Mouse (Mus musculus): ENCODE data around the gene Nrg3.

The Nrg3 gene

DNA sequence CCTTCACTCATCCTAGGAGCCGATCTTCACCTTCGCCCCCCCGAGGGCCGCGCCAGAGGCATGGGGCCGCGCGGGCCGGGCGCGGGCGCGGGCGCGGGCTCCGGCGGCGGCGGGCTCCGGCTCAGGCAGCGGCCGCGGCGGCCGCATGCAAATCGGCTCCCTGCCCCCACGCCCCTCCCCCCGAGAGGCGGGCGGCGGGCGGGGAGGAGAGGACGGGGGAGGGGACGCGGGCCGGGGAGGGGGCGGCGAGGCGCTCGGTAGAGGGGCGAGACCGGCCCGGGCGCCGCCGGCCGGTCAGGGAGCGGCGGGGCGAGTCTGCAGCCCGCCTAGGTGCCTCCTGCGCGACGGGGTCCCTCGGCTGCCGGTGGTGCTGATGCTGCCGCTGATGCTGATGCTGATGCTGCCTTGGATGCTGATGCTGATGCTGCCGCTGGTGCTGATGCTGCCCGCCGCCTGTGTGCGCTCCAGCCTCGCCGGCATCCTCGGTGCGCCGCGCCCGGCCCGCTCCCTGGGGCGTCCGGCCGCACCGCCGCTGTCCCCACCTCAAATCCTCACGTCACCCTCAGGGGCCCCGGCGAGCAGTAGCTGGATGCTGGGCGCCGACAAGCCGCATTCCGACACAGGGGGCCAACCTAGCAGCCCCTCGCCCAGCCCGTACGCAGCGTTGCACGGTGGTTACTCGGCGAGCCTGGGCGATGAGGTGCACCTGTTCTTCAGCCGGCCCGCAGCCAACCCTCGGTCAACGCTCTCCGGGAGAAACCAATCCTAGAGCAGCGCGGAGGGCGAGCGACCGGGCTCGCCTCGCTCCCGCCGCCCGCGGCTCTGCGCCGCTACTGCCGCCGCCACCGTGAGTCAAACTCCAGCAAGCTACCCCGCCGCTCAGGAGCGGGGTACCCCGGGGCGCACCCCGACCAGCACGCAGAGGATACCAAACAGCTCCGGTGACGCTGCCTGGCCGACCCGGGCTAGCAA, at the start of gene Nrg3:
Gene Nrg3 (minus strand): TSS at position 299 of the 972 bp plus-strand sequence.
- DNase-seq = peak; percentile 82

DNA sequence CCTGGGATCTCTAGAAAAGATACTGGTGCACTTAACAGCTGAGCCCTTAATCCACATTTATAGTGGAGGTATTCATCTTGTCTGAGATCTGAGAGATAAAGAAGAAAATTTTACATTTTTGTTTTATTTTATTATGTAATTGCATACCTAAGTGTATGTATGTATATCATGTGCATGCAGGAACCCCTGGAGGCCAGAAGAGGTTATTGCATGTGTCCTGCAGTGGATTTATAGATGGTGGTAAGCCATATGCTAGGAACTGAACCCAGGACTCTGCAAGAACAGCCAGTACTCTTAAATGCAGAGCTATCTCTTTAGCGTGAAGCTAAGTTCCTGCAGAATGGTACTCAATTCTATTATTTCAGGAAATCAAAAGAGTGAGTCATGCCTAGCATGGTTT, 36.1 kb upstream of the Nrg3 start:
- no peak for DNase-seq

DNA sequence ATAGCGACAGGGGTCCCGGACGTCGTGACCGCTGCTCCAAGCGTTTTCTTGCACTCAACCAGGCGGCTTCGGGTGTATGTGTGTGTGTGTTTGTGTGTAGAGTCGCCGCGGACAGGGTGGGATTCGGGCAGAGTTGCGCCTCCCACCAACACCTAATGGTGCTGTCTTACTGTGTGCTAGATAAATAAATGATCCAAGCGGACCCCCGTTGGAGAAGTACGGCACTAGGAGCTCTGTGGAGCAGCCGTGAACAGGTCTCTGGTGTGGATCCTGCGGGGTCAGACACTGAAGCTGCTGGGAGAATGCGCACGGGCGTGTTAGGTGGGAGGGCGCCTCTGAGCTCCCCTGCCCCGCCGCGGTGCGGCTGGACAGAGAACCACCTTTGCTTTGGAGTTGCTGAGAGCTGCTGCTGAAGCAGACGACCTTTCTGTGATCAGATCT, 903 bp upstream of the Nrg3 start:
- no peak for DNase-seq

- DNase-seq = peak; percentile 53
Measured at GRCm38 (mm10) chr14:39472146-39472751, 639 bp downstream of the Nrg3 start.

DNA sequence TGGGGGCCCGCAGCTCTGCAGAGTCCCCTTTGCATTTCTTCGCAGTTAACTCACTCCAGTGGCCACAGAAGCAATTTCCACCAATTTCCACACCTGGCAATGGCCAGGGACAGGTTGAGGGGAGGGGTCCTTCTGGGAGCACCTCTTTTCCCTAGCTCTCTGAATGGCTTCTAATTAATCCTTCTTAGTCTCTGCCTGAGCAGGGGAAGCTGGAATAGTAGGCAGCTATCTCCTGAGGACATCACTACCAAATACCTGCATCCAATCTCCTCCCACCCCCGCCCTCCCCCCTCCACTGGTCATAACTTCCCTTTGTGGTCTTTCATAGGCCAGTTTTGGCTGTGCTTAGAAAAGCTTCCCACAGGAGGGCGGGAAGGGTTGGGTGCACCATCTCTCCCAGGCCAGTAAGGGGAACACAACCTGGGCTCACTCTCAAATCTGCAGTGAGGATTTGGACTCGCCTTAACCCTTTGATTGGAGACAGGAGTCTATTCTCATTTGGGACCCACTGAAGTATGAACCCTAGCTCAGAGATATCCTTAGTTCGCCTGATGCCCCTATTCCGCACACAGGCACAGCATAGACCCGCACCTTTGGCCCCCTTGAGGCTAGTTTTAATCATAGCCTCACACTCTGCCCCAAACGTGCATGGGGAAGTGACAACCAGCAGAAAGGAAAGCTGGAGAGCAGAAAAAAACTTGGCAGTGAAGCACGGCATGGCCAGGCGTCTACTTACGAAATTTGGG, 1.5 kb downstream of the Nrg3 start:
- DNase-seq = peak; percentile 63

- DNase-seq = no peak
Measured at GRCm38 (mm10) chr14:39445501-39445900, 27.4 kb downstream of the Nrg3 start.

DNA sequence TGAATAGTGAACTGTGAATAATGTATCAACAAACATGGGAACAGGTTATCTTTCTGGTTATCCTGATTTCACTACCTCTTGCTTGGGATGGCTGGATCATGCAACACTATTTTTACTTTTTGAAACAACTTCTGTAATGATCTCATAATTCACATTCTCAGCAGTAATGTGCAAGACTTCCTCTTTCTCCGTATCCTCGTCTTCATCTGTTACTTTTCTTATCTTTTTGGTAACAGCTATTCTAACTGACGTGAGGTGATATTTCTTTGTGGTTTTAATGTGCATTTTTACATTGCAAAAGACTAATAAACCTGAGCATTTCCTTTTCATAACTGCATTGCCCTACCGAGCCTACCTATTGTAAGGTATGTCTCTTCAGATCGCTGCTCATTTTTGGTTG, 44.4 kb downstream of the Nrg3 start:
- DNase-seq = no peak

- no peak for DNase-seq
Measured at GRCm38 (mm10) chr14:39421874-39422273, 51.0 kb downstream of the Nrg3 start.

- peak; percentile 2 for DNase-seq
Measured at GRCm38 (mm10) chr14:39413270-39413669, 59.6 kb downstream of the Nrg3 start.

GRCm38 (mm10) chr14:39386845-39387244, 86.0 kb downstream of the Nrg3 start:
- no peak for DNase-seq

DNA sequence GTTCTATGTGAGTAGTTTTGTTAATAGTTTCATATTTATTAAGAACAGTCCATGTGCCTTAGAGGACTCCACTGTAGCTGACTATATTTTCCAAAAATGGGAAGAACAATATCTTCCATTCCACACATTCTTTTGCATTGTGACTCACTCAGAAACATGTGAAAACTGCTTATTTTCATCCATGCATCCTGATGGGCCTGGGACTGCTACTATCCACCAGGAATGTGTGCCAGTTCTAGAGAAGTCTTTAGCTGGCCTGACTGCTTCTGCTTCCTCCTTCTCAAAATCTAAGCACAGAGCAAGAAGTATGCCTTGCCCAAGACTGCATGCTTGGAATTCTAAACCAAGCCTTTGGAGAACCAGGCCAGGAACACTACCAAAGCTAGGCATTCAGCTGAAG, 91.6 kb downstream of the Nrg3 start:
- no peak for DNase-seq

DNA sequence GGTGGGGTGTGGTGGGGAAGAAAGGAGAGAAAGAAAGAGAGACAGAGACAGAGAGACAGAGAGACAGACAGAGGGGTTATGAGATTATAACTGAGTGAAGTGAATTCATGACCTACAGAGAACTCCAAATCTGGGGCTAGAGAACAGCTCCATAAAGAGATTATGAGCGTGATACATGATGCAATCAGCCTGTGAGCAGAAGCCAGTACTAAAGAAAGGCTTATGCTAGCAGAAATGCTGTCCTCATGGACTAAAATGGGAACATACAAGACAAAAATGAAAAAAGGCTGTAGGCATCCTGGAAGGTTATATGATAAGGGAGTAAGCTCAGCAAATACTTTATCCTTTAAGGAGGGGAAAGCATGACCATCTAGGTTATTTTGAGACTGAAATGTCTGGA, 99.7 kb downstream of the Nrg3 start:
- no peak for DNase-seq

DNA sequence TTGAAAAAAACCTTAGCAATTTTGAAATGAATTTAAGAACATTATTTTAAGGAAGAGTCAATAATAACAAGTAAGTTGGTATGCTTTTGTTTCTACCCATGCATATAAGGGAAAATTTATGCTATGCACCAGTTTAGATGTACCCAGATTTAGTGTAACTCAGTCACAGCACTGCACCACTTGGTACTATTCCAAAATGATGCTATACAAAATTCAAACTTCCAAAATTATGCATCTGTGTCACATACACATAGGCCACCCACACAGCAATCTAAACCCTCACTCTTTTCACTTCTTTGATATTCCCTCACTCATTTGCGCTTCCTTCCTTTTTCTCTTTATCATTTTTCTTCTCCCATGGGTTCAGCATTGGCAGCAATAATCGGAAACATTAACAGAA, 116.6 kb downstream of the Nrg3 start:
- no peak for DNase-seq

DNA sequence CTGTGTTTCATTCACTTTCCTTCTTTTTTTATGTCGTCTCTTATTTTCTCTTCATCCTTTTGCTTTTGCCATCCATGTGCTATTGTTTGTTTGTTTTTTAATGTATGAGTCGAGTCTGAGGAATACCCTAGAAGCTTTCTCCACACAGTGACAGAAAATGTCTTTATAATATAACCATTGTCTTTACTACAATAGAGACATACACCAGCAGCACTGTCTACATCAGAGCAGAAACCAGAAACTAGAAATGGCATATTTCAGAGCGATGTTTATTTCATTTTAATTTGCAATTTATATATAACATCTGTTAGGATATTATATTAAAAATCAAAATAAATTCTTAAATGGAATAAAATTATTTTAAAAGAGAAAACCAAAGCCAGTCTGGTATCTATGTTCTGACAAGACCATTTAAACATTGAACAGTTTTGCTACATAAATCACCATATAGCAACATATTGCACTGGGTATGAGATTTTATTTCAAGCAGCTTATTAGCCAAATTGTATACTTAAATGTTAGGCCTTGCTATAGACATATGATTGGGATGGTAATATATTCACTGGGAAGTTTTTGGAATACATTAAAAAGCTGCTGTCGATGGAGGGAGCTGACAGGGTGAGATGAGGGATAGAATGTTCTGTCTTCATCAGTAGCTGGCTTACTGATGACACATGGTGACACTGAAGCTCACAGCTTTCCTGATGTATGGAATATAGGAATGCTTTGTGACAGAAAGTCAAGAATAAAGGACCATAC, 120.7 kb downstream of the Nrg3 start:
- DNase-seq = no peak

- DNase-seq = peak; percentile 38
Measured at GRCm38 (mm10) chr14:39317424-39318110, 155.3 kb downstream of the Nrg3 start.

GRCm38 (mm10) chr14:39314111-39314510, 158.8 kb downstream of the Nrg3 start:
- DNase-seq = no peak

DNA sequence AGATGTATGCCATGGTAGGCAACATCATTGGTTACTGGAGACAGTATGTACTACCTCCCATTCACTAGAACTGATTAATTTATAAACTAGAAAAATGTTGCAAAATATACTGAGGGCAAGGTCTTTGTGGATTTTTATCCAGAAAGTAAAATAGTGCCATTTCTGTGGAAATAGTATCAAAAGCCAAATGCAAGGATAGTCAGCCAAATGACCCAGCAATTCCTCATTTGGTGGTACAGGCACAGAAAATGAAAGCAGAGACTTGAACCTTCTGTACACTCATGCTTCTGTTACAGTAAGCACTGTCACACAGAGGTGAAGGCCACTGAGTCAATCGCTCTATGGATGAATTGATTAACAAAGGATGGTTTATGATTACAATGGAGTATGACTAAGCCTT, 207.8 kb downstream of the Nrg3 start:
- DNase-seq = no peak

- DNase-seq = no peak
Measured at GRCm38 (mm10) chr14:39264422-39264821, 208.5 kb downstream of the Nrg3 start.

GRCm38 (mm10) chr14:39261016-39261415, 211.9 kb downstream of the Nrg3 start:
- DNase-seq = no peak

- DNase-seq = no peak
Measured at GRCm38 (mm10) chr14:39255391-39255790, 217.5 kb downstream of the Nrg3 start.

- no peak for DNase-seq
Measured at GRCm38 (mm10) chr14:39240267-39240666, 232.6 kb downstream of the Nrg3 start.

DNA sequence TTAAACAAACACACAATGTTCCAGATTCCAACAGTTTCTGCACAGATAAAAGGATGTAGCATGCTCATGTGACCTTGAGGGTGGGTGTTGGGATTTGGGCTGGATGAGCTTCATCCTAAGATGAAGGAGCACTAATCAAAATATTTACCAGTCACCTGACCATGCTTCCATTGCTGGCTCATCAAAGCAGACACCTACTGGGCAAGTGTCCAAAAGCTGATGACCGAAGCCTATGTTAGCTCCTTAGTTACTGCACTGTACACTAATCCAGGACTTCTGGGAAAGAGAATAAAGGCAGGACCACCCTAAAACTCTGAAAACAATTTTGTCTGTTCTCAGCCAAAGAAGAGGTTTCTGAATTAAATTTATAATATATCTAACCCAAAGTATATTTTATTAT, 261.4 kb downstream of the Nrg3 start:
- no peak for DNase-seq
